Mouse (Mus musculus) ZHBTc4 (cell line): Measurements from ENCODE around the gene Aldh3b3.
"Not testable (repeated sequence)": the region's sequence is repeated elsewhere in the genome, so short reads cannot be mapped to it uniquely, and the experiment has no call there.

Experiments used
- DNase-seq: peaks from one replicate; pipeline ENCODE4 v3.0.0-alpha.2; 2011; ENCODE audit warnings: low read depth, low spot score

Gene Aldh3b3

DNA sequence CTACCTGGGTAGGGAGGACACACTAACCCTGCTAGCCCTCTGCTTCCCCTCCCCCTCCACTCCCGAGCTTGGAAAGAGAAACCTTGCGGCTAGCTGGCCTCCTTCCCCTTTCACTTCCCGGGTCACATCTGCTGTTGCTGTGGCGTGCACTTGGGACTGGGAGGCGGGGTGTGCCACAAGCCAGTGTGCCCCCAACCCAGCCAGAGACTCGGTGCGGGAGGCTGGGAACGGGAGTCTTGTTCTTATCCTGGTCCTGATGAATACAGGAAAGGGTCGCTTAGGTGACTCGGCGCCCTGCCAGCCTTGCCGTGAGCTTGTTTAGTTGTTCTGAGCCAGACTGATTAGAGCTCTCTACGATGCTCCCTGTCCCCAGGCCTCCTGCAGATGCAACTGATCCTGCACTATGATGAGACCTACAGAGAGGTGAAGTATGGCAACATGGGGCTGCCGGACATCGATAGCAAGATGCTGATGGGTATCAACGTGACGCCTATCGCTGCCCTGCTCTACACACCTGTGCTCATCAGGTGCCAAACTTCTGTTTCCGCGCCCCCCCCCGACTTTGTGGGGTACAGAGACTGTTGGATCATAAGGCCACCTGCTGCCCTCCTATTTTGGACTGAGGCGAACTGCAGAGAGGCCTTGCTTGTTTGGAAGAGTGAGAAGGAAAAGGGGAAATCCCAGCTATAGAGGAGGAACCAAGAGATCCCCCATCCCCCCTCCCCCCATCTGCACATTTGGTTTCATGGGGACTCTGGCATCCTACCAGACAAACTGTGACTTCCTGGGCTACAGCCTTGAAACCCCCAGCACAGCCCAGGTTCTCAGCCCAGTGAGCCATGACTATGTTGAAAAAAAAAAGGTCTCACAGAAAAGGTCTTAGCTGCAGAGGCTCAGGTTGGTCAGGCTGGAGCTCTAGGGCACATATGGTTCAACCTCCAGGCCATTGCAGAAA lies 22.3 kb upstream of the Aldh3b3 start:
- DNase-seq: peak; percentile 42

DNA sequence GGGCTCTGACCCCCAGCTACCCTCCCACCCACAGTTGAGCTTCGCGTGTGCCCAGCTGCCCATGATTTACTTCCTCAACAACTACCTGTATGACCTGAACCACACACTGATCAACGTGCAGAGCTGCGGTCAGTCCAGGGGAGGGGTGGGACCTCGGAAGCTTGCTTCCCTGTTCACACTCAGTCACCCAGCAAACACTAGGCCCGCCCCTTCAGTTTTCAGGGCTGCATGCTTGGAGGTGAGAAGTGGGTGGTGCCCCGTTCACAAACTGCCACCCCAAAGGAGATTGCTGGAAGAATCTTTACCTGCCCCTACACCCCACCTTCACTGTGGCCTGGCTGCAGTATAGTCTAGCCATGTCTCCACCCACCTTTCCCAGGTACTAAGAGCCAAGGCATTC lies 16.1 kb upstream of the Aldh3b3 start:
- DNase-seq: no peak

DNA sequence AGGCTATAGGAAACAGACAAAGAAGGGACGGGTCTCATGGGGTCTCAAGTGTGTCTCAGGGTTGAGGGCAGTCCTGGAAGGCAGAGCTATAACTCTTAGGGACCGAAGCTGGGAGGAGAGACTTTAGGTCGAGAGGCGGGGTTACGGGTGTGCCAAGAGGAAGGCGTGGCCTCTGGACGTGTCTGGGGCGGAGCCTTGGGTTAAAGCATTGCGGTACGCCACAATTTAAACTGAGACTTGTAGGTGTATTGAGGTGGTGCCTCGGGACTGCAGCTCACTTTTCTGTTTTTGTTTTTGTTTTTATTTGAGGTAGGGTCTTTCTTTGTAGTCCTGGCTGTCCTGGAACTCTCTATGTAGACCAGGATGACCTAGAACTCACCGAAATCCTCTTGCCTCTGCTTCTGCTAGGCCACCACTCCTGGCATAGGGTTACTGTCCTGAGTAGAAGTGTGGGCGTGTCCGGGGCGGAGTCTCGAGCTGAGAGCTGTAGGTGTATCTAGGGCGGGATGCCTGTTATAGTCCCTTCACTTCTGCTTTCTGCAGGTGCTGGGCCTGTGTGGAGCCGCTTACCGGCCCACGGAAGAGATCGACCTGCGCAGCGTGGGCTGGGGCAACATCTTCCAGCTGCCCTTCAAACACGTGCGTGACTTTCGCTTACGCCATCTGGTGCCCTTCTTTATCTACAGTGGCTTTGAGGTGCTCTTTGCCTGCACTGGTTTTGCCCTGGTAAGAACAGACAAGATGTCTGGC lies 15.3 kb upstream of the Aldh3b3 start:
- DNase-seq: peak; percentile 92

DNA sequence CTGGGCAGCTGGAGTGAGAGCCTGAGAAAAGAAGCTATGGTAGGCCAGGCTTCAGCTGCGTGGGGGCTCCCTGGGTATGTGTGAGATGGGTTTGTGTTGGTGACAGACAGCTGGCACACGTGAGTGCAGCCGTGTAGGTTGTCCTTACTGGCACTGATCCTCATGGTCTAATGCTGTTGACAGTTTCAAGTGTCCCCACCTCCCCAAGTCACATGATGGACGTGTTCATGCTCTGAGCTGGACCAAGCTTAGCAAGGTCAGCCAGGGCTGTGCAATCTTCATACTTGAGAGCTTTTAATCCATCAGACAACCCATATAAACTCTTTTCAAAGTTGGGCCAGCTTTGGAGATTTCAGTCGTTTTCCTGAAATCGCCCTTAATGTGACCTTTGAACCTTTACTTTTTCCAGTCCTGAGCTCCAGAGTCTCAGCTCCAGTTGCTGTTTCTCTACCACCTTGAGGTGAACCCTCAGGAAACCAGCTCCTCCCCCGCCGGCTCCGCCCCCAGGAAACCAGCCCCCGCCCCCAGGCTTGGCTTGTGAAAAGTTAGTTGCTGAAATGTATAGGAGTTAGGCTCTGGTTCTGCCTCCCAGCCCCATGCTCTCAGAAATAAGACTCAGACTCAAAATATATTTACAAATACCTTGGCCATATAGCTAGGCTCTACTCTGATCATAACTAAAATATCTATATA lies 12.4 kb upstream of the Aldh3b3 start:
- peak; percentile 55 for DNase-seq

DNA sequence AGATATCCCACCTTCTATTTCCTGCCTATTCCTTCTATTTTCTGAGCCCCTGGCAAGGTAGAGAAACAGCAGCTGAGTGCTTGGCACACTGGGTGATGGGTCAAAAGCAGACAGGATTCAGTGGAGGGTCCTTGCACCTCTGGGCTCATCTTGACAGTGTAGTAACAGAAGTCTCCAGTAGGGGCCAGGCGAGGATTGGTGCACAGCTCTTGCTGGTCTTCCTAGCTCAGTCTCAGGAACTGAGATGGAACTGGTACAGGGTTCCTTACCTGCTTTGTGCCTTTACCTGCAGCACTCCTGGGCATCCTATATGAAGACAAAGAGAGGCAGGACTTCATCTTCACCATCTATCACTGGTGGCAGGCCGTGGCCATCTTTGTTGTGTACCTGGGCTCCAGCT lies 11.7 kb upstream of the Aldh3b3 start:
- DNase-seq: peak; percentile 80

DNA sequence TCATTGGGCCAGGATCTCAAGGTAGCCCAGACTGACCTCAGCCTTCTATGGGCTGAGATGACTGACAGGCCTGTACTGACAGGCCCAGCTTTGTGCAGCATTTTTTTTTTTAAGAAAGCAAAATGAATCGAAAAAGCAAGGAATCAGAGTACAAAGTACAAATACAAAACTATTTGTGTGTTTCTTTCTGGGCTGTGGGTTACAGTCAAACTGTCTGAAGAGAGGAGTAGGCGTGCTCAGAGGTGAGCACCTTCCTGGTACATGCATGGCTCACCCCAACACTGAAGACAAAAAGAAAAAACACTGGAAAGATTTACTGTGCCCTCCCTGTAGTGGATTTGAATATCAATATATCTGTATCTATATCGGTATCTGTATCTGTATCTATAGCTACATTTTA lies 10.6 kb upstream of the Aldh3b3 start:
- DNase-seq: no peak

DNA sequence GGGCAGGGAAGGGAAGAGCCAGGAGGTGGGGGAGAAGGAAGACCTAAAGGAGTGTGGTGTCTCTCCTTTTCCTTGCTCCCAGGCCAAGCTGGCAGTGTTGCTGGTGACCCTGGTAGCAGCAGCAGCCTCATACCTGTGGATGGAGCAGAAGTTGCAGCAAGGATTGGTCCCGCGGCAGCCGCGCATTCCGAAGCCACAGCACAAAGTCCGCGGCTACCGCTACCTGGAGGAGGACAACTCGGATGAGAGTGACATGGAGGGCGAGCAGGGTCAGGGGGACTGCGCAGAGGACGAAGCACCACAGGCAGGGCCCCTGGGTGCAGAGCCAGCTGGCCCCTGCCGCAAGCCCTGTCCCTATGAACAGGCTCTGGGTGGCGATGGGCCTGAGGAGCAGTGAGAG lies 9.9 kb upstream of the Aldh3b3 start:
- DNase-seq: no peak

DNA sequence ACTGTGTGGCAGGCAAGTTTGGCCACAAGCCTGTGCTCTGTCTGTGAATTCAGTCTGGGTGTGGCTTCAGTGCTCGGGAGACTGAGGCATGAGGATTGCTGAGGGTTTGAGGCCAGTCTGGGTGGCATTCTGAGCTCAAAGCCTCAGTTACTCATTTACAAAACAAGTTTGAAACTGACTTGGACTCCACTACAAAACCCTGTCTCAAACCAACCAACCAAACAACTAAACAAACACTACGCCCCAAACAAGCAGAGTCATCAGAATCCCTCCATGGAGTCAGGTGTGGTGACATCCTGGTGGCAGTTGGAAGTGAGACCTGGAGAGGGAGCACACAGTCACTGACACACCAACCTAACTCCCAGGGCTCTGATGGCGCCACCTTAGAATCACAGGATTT lies 8.1 kb upstream of the Aldh3b3 start:
- no peak for DNase-seq

DNA sequence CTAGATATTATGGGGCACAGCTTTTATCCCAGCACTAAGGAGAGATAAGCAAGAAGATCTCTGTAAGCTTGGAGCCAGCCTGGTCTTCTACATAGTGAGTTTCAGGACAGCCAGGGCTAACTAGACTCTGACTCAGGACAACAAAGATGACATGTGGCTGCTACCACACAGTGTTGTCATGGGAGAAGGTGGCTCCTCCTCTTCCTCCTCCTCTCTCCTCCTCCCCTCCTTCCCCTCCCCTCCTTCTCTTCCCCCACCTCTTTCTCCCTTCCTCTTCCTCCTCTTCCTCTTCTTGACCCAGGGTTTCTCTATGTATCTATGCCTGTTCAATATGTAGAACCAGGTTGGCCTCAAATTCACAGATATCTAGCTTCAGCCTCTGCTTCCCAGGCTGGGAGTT lies 7.0 kb upstream of the Aldh3b3 start:
- no peak for DNase-seq

DNA sequence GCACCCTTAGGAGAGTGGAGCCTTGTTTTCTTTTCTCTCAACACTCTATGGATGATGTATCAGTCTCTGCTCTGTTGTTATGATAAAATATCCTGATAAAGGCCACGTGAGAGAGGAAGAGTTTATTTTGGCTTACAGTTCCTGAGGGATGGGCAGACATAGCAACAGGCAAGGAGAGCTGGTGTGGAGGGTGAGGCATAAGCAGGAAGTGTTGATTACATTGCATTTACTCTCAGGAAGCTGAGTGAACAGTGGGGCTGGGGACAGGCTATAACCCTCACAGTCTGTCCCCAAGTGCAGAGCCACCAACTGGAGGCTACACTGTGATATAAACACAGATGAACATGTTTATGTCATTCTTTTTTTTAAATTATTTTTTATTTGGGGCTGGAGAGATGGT lies 6.3 kb upstream of the Aldh3b3 start:
- DNase-seq: no peak

DNA sequence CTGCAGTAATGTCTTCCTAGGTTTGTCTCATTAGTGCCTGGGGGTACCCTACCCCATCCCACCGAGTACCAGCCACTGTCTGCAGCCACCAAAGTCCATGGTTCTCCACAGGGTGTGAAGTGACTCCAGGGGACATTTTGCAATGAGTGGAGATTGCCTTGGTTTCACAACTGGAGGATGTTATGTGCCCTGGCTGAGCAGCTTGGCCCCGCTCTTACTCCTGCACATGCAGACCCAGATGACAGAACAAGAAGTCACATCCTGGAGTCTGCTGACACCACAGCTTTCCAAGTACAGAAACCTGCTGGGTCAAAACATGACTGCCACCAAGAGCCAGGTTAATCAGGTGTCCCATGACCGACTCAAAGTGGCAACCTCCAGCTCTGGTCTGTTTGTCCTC lies 3.4 kb upstream of the Aldh3b3 start:
- DNase-seq: no peak

DNA sequence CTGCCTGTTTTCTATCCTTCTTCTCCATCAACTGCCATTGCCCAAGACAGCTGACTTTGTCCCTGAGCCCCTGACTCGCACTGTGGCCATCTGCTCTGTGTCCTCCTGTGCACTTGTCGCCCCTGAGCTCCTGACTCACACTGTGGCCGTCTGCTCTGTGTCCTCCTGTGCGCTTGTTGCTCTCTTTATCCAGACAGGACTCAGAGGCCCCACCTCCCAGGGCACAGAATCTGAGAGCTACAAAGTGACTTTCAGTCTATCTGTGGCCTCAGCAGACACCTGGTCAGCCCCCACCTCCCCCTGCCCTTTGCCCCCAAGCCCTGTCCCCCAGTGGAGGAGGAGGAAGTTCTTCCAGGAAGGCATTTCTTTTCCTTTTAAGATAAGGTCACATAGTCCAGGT lies 2.6 kb upstream of the Aldh3b3 start:
- DNase-seq: no peak

DNA sequence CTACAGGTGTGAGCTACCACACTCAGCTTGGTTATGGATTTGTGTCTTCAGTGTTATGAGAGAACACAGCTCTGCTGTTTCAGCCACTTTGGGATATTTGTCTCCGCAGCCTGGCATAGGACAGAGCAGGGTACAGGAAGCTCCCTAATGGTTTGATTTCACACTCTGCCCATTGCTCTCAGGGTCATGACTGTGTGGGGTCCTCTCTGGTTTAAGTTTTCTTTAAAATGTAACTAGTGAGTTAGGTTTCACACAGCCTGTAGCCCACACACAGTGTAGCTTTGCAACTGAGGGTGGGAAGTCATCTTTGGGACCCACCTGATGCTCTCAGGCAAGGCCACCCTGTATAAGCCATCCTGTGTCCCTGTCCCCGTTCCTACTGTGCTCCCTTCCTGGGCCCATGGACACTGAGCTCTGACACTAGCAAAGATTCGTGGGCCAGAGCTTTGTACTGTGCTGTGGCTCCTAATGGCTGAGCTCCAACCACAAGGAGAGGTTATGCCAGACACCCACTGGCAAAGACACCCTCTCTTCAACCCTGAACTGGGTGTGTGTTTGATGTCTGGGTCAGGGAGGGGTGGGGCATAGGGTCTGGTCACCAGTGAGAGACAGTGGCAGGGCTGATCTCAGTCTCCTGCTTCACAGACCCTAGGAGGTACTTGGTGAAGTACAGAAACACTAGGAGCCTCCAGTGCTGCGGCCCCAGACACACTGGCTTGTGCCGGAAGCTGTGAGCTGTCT lies 979 bp upstream of the Aldh3b3 start:
- not testable (repeated sequence) for DNase-seq

DNA sequence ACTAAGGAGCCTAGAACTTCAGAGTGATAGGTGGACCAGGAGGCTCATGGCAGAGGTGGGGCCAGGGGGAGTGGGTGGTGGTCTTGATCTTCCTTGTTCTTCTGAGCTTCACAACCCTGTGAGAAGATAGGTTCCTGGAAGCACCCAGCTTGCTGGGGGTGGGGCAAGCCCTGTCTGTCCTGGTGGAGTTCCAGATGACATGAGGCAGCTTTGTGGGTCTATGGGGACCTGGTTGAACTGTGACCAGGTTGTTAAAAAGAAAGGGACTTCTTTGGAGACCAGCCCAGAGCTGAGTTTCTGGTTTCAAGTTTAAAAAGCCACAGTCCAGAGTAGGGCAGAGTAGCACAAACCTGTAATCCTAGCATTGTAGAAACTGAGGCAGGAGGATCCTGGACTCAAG lies 585 bp downstream of the Aldh3b3 start:
- no peak for DNase-seq

DNA sequence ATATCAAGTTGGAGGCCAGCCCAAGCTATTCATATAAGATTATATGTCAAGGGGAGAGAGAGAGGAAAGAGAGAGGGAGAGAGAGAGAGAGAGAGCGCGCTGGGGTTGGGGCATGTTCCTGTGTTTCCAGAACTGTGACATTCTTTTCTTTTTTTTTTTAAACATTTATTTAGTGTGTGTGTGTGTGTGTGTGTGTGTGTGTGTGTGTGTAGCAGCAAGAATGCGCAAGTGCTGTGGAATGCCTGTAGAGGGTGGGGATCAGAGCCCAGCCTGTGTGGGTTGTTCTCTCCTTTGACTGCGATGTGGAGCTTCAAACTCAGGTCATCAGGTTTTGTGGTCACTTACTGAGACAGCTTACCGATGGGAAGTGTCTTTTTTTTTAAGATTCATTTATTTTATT lies 1.8 kb downstream of the Aldh3b3 start:
- no peak for DNase-seq

DNA sequence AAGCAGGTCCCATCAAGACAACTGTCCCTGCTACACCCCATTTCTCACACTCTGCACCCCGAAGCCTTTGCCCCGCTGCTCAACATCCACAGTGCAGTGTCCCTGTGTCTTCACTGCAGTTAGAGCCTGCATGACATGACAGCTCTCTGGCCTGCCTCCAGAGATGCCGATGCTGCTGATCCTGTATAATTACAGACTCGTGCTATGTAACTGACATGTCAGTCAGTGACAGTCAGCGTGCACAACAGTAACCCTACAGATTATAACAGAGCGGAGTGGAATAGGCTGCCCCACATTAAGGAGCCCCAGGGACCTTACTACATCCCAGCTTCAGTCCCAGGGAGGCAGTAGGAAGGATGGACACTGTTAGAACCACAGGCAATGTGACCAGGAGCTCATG lies 3.4 kb downstream of the Aldh3b3 start:
- not testable (repeated sequence) for DNase-seq

DNA sequence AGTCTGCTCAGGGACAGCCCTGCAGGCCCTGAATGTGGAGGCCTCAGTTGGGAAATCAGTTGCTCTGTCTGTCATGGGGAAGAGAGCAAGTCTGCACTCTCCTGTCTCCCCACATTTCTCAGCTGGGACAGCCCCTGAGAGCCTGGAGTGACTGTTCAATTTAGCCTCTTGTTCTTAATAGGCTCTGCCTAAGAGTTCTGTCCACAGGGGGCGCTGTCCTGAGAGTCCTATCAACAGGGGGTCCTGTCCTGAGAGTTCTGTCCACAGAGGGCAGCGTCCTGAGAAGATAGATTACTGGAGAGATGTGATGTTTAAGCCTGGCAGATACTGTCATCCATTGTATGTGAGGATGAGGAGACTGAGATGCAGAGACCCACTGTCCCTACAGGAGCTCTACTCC lies 4.0 kb downstream of the Aldh3b3 start:
- peak; percentile 62 for DNase-seq

DNA sequence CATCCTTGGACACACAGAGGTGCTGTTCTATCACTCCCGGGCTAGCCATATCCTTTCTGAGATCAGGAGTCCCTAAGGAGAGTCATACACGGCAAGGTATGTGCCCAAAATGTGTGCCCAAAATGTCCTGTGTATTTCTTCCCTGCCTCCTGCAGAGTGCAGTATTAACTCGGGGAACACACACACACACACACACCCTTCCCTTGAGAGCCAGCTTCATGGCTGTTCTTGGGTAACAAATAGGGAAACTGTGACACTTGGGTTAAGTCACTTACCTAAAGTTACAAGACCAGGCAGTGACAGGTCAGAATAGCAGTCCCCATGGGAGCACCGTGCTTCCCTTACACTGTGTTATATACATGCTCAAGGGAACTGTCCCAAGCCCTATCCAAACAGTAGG lies 5.6 kb downstream of the Aldh3b3 start:
- no peak for DNase-seq

DNA sequence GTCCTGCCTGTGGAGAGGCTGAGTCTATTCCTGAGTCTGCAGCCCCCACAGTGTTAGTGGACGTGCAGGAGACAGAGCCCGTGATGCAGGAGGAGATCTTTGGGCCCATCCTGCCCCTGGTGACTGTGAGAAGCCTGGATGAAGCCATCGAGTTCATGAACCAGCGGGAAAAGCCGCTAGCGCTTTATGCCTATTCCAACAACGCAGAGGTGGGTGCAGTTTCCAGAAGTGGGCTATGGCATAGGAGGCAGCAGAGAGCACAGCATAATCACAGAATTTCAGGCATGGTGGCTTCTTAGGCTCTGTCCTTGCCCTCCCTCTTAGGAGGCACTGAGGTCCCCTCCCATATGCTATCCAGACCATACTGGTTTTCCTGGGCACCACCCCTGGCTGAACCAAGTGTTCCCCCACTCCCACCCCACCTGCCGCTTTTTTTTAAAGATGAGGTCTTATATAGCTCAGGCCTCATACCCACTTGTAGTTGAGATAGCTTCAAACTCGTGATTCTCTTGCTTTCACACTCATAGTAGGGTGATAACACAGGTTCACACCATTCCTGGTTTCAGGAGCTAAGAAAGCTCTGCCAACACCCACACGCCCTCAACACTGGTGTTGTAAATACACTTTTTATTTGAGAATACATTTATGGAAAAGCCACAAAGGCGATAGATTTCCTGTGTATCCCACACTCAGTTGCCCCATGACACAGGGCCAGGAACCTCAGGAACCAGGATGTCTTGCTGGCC lies 8.1 kb downstream of the Aldh3b3 start:
- peak; percentile 43 for DNase-seq

DNA sequence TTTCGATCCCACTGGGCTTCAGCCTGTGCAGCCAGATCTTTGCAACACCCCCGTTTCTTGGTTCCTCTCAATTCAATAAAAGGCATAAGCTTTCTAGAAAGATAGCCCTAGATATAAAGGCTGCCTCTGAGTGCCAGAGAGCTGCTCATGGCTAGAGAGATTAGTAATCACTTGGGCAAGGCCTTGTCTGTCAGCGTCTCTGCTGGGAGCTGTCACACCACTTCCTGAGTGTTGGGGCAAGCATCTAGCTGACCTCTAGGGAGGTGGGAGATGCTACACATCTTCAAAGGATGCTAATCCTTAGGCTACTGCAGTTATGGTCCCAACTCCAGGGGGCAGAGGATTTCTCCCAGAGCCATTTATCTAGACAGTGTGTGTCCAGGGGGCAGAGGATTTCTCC lies 8.8 kb downstream of the Aldh3b3 start:
- no peak for DNase-seq

DNA sequence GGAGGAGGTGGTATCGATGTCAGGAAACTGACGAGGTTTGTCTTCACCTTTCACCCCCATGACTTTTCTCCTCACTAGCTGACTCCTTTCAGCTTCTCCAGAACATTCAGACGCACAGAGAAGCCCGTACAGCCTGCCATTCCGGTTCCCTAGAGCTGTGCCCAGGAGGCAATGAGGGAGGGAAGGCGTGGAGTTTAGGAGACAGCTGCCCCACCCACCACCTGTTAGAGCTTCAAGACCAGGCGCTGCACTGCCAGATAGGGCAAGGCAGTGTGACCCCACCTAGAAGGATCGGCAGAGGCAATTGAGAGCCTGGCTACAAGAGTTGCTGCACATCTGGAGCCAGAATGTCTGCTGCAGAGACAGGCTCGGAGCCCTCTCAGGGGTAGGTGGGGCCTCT lies 13.8 kb downstream of the Aldh3b3 start, which contains the start of gene Aldh3b2:
Aldh3b2 (plus strand) TSS at position 100 of the 400 bp plus-strand sequence.
- DNase-seq: peak; percentile 70
